Mouse (Mus musculus) lung, postnatal 0 days (tissue): ENCODE results near the gene Gse1.

Experiments used
- CTCF ChIP-seq: IDR thresholded peaks from 2 replicates; pipeline ENCODE4 v1.5.1; 2016; ENCODE audit warnings: antibody characterized with exemption, mild to moderate bottlenecking
- EP300 ChIP-seq: IDR thresholded peaks from 2 replicates; pipeline ENCODE4 v1.6.1; 2016; ENCODE audit warnings: antibody characterized with exemption, mild to moderate bottlenecking, control low read depth

GRCm38 (mm10) chr8:120411862-120412261 lies 183.6 kb downstream of the Gse1 start:
- no peak for TF ChIP-seq CTCF
- TF ChIP-seq EP300 = no peak
